Mouse (Mus musculus): Measurements from ENCODE around the gene Capg.
A peak's percentile ranks its signal among the peaks of the same experiment; 100 is the strongest.

Gene Capg

DNA sequence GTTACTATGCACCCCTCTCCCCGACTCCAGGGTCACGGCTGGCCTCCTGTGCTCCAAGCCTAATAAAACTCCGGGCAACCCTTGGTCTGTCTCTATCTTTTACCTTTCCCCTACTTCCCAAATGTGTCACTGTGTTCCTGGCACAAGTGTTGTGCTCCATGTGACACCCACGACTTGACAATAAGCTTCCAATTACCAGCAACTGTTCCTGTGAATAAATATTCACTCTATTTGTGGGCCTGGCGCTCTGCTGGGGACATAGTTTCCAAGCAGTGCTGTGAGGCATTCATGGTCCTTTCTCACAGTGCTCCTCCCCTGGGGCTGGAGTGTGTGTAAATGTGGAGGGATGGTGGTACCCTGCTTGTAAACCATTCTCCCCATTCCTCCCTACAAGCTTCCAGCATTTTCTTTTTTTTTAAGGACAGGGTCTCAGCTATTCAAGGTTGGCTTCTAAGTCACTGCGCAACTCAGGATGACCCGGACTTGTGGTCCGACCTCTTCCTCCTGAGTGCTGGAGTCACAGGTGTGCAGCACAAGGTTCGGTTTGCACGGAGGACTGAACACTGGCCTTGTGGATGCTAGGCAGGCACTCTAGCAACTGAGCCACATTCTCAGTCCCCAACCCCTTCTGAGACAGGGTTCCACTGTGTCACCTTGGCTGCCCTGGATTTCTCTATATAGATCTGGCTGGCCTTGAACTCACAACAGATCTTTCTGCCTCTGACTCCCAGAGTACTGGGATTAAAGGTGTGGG, 26.6 kb downstream of the Capg start:
- peak; percentile 27 for DNase-seq (ENCODE audit: low spot score)

GRCm38 (mm10) chr6:72571826-72572225, 27.6 kb downstream of the Capg start:
- DNase-seq (ENCODE audit: low spot score) = no peak

- no peak for DNase-seq (ENCODE audit: low spot score)
These were observed 31.9 kb downstream of the Capg start for GRCm38 (mm10) chr6:72576041-72576440.

DNA sequence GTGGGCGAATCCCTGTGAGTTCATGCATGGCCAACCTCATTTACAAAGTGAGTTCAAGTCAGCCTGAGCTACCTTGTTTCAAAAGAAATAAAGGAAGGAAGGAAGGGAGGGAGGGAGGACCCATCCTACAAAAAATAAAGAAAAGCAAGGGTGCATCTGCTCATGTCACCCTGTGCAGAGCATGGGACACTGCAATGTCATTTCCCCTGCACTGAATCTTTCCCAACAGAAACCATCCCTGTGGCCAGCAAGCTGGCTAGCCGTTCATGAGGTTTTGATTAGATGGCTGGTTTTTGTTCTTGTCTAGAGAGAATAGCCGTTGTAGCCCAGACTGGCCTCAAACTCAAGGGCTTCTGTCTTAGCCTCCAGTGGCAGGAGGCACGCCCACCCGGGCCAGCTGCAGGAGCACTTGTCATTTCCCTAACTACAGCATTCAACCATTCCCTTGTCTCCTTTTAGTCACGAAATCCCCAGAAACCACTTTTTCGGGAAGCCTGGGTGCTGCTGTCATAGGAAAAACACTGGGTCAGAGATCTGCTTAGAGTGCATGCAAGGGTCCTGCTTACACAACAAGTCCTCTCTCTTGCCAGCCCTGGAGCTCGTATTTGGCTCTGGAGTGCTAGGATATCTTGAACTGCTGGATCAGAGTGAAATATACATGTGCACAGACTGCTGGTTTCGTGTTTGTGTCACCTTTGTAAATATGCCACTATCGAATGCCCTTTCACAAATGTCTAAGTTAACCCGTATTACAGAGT, 37.6 kb downstream of the Capg start:
- no peak for DNase-seq (ENCODE audit: low spot score)

GRCm38 (mm10) chr6:72583211-72583839, 39.1 kb downstream of the Capg start:
- no peak for DNase-seq (ENCODE audit: low spot score)

- no peak for DNase-seq (ENCODE audit: low spot score)
These were observed 40.0 kb downstream of the Capg start for GRCm38 (mm10) chr6:72584154-72584553.

DNA sequence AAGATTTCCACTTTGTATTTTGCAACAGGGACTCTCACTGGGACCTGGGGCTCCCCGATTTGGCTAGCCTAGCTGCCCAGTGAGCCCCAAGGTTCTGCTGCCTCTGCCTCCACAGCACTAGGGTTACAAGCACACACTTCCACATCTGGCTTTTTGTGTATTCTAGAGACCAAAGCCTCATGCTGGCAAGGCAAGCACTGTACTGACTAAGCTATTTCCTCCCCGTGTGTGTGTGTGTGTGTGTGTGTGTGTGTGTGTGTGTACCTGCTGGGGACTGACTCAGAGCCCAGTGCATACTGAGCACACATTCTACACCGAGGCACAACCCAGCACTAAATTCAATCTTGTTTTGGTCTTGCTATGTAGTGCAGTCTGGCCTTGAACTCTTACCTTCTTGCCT, 42.5 kb downstream of the Capg start:
- DNase-seq (ENCODE audit: low spot score) = no peak

GRCm38 (mm10) chr6:72588307-72588706, 44.1 kb downstream of the Capg start:
- DNase-seq (ENCODE audit: low spot score) = no peak

- no peak for DNase-seq (ENCODE audit: low spot score)
These were observed 45.9 kb downstream of the Capg start for GRCm38 (mm10) chr6:72590111-72590510.

DNA sequence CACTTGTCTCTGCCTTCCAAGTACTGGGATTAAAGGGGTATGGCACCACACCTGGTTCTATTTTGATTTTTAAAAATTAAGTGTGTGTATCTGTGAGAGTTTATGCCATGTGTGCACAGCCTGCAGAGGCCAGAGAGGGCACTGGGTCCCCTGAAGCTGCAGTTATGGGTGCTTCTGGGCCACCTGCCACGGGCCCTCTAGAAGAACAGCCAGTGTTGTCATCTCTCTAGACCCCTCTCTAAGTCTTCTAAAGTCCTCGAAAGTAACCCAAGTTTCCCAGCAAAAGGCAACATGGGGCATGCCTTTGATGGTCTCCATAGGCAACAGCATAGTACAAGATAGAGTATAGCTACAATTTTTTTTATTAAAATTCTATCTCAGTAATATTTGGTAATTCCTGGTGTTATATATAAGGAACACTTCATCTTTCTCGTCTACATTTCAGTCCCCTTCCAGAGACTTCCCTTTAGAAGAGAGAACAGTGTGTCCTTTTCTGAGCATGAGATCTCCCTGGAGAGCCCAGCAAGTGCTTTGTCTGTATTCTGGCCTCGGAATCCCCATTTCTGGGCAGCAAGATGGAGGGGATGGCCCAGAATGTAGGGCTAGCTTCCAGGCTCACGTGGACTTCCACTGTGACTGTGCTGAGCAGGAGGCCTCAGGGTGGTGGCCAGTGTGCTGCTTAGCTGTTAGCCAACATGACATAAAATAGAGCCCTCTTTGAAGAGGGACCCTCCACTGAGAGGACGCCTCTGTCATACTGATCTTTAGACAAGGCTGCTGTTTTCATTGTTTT, 49.0 kb downstream of the Capg start:
- DNase-seq (ENCODE audit: low spot score) = no peak

DNA sequence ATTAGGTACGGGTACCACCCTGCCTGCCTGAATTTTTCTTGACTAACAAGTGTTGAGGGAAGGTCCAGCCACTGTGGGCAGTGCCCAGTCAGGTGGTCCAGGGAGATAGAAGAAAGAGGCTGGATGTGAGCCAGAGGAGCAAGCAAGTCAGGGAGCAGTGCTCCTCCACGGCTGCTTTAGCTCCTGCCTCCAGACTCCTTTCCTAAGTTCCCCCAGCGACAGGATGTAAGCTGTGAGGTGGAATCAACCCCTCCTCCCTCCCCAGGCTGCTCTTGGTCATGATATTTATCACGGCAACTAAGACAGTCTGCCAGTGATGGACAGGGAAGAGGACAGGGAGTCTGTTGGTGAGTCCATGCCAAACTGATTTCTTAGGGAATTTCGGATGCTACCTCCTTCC, 49.7 kb downstream of the Capg start:
- no peak for DNase-seq (ENCODE audit: low spot score)

DNA sequence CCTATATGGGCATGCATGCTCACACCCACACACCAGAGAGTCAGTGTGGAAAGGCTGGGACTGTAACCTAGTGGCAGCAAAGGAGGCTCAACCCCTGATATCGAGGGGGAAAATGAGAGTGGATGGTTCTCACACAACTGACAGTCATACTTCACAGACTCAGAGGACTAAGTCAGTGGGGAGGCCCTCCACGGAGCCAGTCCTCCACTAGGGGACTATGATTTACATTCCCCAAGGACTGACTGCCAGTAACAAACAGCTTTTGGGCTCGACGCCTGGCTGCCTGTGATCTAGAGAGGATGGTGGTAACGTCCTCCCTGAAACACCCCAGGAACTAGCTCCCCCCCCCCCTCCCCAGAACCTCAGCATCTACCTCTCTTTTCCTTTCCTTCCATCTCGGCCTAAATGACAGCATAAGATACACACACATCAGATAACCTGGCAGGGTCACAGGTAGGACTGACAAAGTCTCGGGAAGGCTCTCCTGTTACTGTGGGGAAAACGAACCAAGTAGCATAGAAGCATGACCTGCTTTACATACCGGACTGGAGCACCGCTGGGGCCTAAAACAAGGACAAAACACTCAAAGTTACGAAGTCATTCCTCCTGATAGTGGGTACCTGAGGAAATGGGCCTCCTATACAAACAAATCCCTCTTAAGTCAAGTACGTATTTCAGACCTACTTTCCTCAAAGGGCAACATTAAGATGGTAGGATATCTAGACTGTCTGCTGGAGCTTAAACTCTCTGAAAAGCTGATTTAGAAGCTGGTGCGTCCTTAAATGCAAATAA, 53.1 kb downstream of the Capg start:
- DNase-seq (ENCODE audit: low spot score) = no peak

DNA sequence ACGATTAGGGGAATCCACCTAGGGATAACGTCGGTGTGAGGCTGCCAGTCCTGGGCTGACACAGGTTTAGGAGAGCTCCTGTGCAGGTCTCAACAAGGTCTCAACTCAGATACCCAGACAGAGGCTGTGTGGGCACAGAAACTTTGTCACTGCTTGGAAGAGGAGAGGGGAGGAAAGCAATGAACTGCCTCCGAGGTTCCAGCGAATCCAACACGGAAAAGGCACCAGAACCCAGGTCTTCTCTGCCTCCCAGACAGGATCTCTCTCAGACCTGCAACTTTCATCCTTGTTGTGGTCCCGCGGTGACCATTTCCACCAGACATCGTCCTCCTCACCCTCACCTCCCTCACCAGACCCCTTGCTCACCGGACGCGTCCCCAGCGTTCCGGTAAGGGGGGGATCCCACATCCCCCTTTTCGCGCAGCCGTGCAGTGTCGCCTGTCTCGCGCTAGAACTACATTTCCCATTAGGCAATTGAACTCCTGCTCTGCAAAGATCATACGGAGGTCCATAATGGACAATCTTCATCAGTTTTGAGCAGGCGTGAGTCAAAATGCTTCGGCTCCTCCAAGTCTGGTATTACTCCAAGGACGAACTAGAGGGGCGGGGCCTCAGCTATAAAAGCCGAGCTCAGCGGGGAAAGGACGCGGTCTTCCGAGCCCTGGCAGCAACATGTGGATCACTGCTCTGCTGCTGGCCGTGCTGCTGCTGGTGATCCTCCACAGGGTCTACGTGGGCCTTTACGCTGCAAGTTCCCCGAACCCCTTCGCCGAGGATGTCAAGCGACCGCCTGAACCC, 54.0 kb downstream of the Capg start, which contains the start of the genes Elmod3 and Retsat:
Gene Elmod3 (minus strand): TSS at position 458 of the 798 bp plus-strand sequence.
Gene Retsat (plus strand): TSS at position 520 of the 798 bp plus-strand sequence.
- peak; percentile 96 for DNase-seq (ENCODE audit: low spot score)

GRCm38 (mm10) chr6:72598791-72599557, 54.8 kb downstream of the Capg start:
- DNase-seq (ENCODE audit: low spot score) = no peak

GRCm38 (mm10) chr6:72600216-72600615, 56.0 kb downstream of the Capg start:
- no peak for DNase-seq (ENCODE audit: low spot score)

DNA sequence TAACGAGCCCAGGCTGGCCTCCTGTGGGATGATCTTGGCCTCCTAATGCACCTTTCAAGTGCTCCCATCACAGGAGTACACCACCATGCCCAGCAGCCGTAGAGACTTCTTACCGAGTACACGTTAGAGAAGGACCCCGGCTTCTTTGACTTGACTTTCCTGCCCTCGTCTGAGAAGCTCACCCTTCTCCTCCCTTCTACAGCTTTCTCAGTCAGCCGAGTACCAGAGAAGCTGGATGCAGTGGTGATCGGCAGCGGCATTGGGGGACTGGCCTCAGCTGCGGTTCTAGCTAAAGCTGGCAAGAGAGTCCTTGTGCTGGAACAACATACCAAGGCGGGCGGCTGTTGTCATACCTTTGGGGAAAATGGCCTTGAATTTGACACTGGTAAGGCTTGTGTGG, 56.6 kb downstream of the Capg start:
- no peak for DNase-seq (ENCODE audit: low spot score)

DNA sequence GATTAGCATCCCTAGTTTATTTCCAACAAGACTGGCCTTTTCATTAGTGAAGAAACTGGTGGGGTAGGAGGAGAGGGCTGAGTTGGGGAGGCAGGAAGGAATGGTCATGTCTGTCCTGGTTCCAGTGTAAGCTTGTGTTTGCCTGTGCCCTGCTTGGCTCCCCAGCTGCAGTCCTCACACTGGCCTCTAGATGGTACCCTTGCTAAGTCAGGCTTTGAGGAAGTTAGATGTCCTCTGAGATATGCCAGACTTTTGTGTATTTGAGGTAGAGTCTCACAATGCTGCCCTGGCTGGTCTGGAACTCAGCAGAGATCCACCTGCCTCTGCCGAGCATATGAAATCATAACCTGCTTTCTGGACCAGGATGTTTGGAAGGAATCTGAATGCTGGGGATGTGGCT, 57.5 kb downstream of the Capg start:
- peak; percentile 77 for DNase-seq (ENCODE audit: low spot score)

GRCm38 (mm10) chr6:72604066-72604465, 59.9 kb downstream of the Capg start:
- DNase-seq (ENCODE audit: low spot score) = no peak

GRCm38 (mm10) chr6:72607060-72607459, 62.9 kb downstream of the Capg start:
- no peak for DNase-seq (ENCODE audit: low spot score)

DNA sequence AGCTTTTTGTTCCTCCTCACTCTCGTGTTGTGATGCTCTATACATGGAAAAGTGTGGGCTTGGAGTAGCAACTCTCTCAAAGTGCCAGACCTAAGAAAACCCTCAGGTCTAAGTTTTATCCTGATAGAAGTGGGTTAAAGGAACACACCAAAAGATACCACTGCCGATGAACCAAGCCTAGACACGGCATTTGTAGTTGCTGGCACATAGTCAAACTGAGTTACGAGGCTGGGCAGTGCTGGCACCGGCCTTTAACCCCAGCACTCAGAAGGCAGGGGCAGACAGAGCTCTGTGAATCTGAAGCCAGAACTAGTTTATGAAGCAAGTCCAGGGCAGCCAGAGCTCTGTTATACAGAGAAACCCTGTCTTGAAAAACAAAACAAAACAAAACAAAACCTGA, 63.5 kb downstream of the Capg start:
- DNase-seq (ENCODE audit: low spot score) = no peak
